Mouse (Mus musculus): ENCODE measurements around the gene AI837181. TPM values are rescaled to one million over a fixed set of nuclear protein-coding genes. Genes with fewer than 3 reads are reported as not detected.
A peak's percentile ranks its signal among the peaks of the same experiment; 100 is the strongest.

The AI837181 gene
- total RNA-seq, 2 experiments from 2014 or later = 39.9 to 41.9 TPM

GRCm38 (mm10) chr19:5432992-5433852 lies 8.3 kb downstream of the AI837181 start:
- intact Hi-C loops (cut with DNase I) = no loop called here
- peak; percentile 52 to 71 for DNase-seq

DNA sequence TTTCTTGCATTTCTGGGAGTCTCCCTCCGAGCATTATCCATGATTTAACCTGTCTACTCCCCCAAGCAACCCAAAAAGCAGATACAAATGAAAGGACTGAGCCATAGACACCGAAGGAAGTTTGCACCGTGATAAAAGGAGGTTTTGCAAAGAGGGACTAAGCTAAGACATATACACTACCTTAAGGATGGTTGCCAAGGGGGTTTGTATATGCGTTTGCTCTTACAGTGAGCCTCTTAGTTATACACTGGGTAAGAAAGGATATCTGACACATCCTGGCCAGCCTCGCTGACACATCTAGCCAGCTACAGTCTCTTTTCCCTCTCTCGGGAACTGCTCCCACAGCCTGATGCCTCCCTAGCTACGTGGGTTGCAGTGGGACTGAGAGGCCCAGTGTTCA lies 9.0 kb downstream of the AI837181 start:
- DNase-seq = no peak

DNA sequence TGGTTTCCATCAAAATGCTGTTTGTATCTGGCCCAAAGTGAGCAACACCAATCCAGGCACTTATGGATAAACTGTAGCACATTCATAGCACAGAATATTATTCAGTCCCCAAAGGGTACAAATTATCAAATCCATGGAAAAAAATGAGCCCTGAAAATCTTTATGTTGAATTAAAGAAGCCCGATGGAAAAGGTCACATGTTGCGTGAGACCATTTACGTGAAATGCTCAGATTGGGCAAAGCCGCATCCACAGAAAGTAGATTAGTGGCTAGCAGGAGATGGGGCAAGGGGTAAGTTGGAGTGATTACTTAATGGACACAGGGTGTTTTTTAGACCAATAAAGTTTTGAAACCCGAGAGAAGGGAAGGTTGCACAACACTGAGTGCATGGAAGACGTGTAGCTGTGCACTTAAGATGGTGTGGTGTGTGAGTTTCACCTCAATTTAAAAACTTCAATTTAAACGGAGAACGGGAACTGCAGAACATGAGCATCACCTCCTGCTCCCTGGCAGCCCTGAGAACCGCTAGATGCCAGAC lies 19.5 kb downstream of the AI837181 start:
- intact Hi-C loops (cut with DNase I) = no loop called here
- DNase-seq = no peak

More for the DNA sequence above, 9.0 kb downstream of the AI837181 start:
- intact Hi-C loops (cut with DNase I) = loop anchor here (2.0 kb wide), 1 partner anchor 53 kb away; no protein-coding TSS in a partner anchor

DNA sequence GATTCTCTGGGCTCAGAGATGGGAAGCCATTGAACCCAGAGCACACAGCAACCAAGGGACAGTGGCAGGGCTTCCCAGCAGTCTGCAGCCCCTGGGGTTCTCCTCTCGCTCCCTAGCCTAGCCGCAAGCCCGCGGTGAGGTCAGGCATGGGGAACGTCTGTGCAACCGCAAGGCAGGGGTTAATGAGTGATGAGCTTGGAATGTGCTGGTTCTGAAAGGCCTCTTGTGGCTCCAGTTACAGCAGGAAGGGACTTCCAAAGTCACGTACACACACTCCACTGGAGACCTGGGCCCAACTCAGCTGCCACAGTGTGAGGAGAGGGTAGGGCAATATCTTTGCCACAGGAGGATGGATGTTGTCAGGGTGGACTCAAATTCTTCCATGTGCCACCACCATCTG lies 20.0 kb downstream of the AI837181 start:
- intact Hi-C loops (cut with DNase I) = no loop called here

DNA sequence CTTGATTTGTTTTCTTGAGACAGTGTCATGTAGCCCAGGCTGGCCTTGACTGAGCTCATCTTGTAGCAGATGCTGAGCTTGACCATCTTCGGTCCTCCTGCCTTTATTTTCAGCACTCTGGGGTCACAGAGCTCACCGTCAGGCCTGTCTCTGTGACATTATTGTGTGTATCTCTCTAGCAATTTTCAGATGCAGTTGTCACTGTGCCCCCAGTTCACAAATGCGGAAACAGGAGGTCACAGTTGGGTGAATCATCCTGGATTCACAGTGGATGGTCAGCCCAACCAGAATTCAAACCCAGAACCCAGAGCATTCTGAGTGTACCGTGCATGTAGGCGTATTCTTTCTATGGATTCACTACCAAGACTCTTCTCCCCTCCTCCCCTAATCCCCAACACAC lies 20.8 kb downstream of the AI837181 start:
- no peak for DNase-seq
- intact Hi-C loops (cut with DNase I) = no loop called here

More for the DNA sequence above, 20.0 kb downstream of the AI837181 start:
- DNase-seq = no peak

DNA sequence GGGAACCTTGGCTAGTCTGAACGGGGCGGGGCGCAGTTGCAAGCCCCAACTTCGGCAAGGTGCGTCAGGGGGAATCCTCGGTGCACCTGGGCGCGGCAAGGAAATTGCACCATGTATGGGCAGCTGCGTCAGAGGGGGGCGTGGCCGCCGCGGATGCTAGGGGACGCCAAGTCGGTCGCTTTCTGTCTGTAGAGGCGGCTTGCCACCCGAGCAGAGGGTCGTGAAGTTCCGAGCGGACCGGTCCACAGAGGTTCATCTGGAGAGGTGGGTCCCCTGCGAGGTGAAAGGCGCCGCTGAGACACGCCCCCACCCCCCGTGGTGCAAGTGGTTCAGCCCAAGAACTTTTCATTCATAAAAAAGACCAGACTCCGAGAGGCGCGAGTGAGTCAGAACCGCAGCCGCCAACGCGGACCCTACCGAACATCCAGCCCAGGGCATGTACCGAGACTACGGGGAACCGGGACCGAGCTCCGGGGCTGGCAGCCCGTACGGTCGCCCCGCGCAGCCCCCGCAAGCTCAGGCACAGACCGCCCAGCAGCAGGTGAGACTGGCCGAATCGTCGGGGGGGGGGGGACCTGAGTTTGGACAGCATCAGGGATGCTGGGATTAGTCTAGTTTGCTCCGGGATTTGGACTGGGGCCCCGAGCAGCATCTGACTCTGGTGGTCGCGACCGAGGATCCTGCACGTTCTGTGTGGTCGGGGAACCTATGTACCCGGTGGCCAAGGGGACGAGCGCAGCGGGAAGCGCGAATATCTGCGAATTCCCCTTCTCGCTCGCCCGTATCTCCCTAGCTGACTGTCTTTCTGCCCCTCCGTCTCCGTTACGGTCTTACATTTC lies 22.8 kb downstream of the AI837181 start, which contains the start of gene Fosl1:
Fosl1 (plus strand) TSS at position 33 of the 839 bp plus-strand sequence.
- DNase-seq = peak; percentile 62 to 77
- intact Hi-C loops (cut with DNase I) = no loop called here

- peak in 1 of 2 experiments; percentile 31 for DNase-seq
- intact Hi-C loops (cut with DNase I) = no loop called here
These were observed 23.6 kb downstream of the AI837181 start for GRCm38 (mm10) chr19:5448354-5449150.

DNA sequence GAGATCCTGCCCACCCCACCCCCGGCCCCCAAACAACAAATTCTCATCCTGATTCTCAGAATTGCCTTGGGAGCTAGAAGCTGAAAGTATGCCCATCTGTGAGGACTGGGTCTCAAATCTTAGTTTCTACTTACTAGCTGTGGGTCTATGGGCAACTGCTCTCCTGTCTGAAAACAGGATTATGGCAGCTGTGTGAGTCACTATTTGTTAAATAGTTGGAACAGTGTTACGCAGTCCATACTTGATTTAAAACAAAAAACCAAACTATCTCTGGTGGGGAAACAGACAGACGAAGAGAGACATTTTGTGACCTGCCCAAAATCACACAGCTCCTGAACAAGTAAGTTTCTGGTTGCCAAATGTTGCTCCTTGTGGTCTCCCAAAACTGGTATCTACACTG lies 24.7 kb downstream of the AI837181 start:
- intact Hi-C loops (cut with DNase I) = no loop called here
- DNase-seq = no peak

DNA sequence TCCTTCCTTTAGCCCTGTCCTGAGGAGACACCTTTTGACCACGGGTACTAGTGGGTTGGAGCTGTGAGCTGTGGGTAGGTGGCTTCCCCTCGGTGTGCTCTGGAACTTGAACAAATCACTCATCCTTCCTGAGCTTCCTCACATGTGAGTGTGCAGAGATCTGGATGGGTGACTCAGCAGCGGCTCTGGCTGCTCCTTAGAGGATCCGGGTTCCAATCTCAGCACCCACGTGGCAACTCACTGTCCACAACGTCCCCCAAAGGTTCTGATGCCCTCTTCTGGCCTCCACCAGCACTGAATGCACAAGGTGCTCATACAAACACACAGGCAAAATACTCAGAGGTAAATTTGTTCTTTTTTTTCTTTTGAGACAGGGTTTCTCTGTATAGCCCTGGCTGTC lies 26.8 kb downstream of the AI837181 start:
- DNase-seq = no peak
- intact Hi-C loops (cut with DNase I) = no loop called here

- DNase-seq = no peak
- intact Hi-C loops (cut with DNase I) = no loop called here
These were observed 30.1 kb downstream of the AI837181 start for GRCm38 (mm10) chr19:5455037-5455436.

GRCm38 (mm10) chr19:5455568-5455967 lies 30.6 kb downstream of the AI837181 start:
- intact Hi-C loops (cut with DNase I) = no loop called here
- DNase-seq = no peak

DNA sequence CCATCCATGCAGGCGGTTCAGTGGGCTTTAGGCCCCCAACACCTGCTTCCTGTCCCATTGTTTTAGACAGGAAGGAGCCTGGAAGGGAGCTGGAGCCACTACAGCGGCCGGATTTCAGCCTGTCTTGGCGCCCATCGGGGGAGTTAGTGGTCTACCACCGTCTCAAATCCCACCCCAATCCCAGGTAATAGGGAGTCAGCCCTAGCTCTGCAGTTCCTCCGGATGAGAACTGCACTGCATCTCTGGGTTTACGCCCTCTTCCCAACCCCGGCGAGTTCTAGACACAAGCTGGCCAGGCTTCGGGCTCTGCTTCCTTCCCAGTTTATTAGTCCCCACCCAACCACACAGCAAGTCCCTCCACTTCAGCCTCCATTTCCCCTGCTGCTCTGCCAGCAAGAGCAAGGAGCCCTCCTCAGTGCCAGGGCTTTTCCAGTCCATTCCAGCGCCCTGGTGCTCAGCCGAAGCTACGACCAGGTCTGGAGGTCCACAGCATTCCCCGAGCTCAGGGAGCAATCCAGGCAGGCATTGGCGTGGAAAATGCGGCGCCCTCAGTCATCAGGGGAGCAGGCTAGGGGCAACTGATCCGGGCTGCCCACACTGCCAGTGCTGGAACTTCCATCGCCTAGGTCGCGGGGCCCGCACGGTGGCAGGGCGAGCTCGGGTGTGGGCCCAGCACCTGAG lies 31.4 kb downstream of the AI837181 start:
- intact Hi-C loops (cut with DNase I) = no loop called here
- peak; percentile 51 to 54 for DNase-seq

GRCm38 (mm10) chr19:5456922-5457745 lies 32.2 kb downstream of the AI837181 start:
- intact Hi-C loops (cut with DNase I) = no loop called here
- peak; percentile 96 for DNase-seq

DNA sequence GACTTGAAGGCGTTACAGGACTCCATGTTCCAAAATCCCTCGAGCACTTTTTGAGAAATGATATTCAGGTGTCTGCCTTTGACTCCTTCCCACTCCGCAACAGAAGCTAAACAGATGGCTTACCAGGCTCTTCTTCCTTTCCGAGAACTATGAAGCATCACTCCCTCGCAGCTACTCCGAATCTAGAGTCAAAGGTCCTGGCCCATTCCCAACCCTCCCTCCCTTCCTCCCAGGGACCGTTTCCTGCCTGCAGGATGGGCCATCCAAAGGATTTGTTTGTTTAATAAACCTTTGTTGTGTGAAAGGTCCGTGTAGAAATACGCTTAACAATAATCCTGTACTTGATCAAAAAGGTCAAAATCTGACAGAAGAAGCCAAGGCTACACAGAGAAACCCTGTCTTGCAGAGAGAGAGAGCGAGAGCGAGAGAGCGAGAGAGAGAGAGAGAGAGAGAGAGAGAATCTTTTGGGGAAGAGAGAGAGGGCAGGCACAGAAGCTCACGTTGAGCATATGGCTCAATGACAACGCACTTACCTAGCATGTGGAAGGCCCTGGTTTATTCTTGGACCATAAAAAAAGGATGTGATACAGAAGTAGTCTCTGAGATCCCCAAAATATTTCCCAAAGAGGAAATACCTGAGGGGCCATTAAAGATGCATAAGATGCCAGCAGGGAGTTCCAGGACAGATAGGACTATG lies 33.0 kb downstream of the AI837181 start, which contains the start of gene Ccdc85b:
Ccdc85b (minus strand) TSS at position 149 of the 697 bp plus-strand sequence.
- peak in 1 of 2 experiments; percentile 53 for DNase-seq
- intact Hi-C loops (cut with DNase I) = no loop called here

GRCm38 (mm10) chr19:5459019-5459418 lies 34.1 kb downstream of the AI837181 start:
- peak in 1 of 2 experiments; percentile 32 for DNase-seq
- intact Hi-C loops (cut with DNase I) = no loop called here

DNA sequence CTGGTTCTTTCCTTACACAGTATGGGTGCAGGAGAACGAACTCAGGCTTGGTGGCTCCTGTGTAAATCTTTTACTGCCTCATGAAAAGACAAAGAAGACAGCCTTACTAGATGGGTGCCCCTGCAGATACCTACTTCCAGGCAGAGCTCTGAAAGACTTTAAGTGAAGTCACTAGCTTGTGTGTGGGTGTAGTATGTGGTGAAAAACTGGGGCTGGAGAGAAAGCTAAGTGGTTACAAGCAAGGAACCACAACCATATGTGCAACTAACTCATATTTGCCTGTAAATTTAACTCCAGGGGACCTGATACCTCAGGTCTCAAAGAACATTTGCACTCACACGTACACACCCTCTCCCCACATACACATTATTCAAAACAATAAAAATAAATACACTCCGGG lies 35.0 kb downstream of the AI837181 start:
- no peak for DNase-seq
- intact Hi-C loops (cut with DNase I) = no loop called here

- peak; percentile 85 to 95 for DNase-seq
- intact Hi-C loops (cut with DNase I) = no loop called here
These were observed 35.5 kb downstream of the AI837181 start, which contains the start of gene Fibp for GRCm38 (mm10) chr19:5460465-5460911. Gene Fibp, plus strand, starts transcription at chr19:5460615.

DNA sequence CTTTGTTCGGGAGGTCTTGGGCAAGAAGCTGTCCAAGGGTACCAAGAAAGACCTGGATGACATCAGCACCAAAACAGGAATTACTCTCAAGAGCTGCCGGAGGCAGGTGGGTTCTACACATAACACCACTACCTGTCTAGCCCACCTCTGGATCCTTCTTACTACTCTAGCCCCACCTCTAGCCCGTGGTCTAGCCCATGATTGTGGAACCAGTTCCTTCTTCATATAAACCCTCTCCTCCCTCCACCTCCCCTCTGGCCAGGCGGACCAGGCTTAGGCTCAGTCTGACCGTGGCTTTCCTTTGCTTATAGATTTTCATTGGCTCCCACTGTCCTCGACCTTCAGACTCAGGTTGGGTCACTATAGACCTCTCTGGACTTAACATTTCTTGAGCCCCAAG lies 36.5 kb downstream of the AI837181 start:
- intact Hi-C loops (cut with DNase I) = no loop called here
- DNase-seq = no peak

All from heart, postnatal 14 days (tissue).